Mouse (Mus musculus): Measurements from ENCODE around the gene Pld1. TPM values are rescaled to one million over a fixed set of nuclear protein-coding genes. Genes with fewer than 3 reads are reported as not detected.
"Not testable (repeated sequence)": the region's sequence is repeated elsewhere in the genome, so short reads cannot be mapped to it uniquely, and the experiment has no call there.

Gene Pld1
- polyA plus RNA-seq, 1 experiment = 14.9 TPM

- H3K27me3 ChIP-seq (ENCODE audit: control insufficient read depth, insufficient read depth, low read length) = no peaks in the 10 kb centered on the region
- H3K4me3 ChIP-seq (ENCODE audit: low read depth, low read length) = no peak overlapping the region
- H3K27ac ChIP-seq (ENCODE audit: insufficient read depth, low read depth, low read length) = no peak overlapping the region
- no peaks in the 10 kb centered on the region for H3K36me3 ChIP-seq (ENCODE audit: control insufficient read depth, insufficient read depth, low read length)
- TF ChIP-seq POLR2A (IDR thresholded peaks at IDR 0.05; ENCODE audit: low read depth, low read length) (no peak), CTCF (IDR thresholded peaks at IDR 0.05; ENCODE audit: extremely low read depth, insufficient read length, insufficient replicate concordance, low read depth, low read length) (no peak)
- WGBS = 77% methylated on average over 4 of the region's 4 CpGs
- H3K4me1 ChIP-seq (ENCODE audit: control insufficient read depth, insufficient read depth, insufficient read length, low read length) = no peaks in the 10 kb centered on the region
These were observed 9.3 kb upstream of the Pld1 start for GRCm38 (mm10) chr3:27929219-27929618.

GRCm38 (mm10) chr3:27932391-27932790, 6.1 kb upstream of the Pld1 start:
- WGBS = 86% methylated on average over 5 of the region's 5 CpGs
- no peak overlapping the region for H3K4me3 ChIP-seq (ENCODE audit: low read depth, low read length)
- H3K27me3 ChIP-seq (ENCODE audit: control insufficient read depth, insufficient read depth, low read length) = no peaks in the 10 kb centered on the region
- TF ChIP-seq POLR2A (IDR thresholded peaks at IDR 0.05; ENCODE audit: low read depth, low read length) = no peak
- TF ChIP-seq CTCF (IDR thresholded peaks at IDR 0.05; ENCODE audit: extremely low read depth, insufficient read length, insufficient replicate concordance, low read depth, low read length) = no peak
- H3K4me1 ChIP-seq (ENCODE audit: control insufficient read depth, insufficient read depth, insufficient read length, low read length) = no peaks in the 10 kb centered on the region
- H3K36me3 ChIP-seq (ENCODE audit: control insufficient read depth, insufficient read depth, low read length) = no peaks in the 10 kb centered on the region
- no peak overlapping the region for H3K27ac ChIP-seq (ENCODE audit: insufficient read depth, low read depth, low read length)

- H3K27ac ChIP-seq (ENCODE audit: insufficient read depth, low read depth, low read length) = no peak overlapping the region
- 91% methylated on average over 3 of the region's 3 CpGs for WGBS
- H3K36me3 ChIP-seq (ENCODE audit: control insufficient read depth, insufficient read depth, low read length) = no peaks in the 10 kb centered on the region
- 0 out of 2 replicates have a peak, but pooled peaks cover 2% of the 10 kb centered on the region for H3K4me1 ChIP-seq (ENCODE audit: control insufficient read depth, insufficient read depth, insufficient read length, low read length)
- no peak overlapping the region for H3K4me3 ChIP-seq (ENCODE audit: low read depth, low read length)
- H3K27me3 ChIP-seq (ENCODE audit: control insufficient read depth, insufficient read depth, low read length) = no peaks in the 10 kb centered on the region
- TF ChIP-seq CTCF (IDR thresholded peaks at IDR 0.05; ENCODE audit: extremely low read depth, insufficient read length, insufficient replicate concordance, low read depth, low read length) = no peak
- no peak for TF ChIP-seq POLR2A (IDR thresholded peaks at IDR 0.05; ENCODE audit: low read depth, low read length)
These were observed 2.9 kb upstream of the Pld1 start for GRCm38 (mm10) chr3:27935644-27936043.

GRCm38 (mm10) chr3:27936731-27937130, 1.8 kb upstream of the Pld1 start:
- no peak overlapping the region for H3K4me3 ChIP-seq (ENCODE audit: low read depth, low read length)
- H3K27me3 ChIP-seq (ENCODE audit: control insufficient read depth, insufficient read depth, low read length) = no peaks in the 10 kb centered on the region
- no peak for TF ChIP-seq POLR2A (IDR thresholded peaks at IDR 0.05; ENCODE audit: low read depth, low read length)
- no peak for TF ChIP-seq CTCF (IDR thresholded peaks at IDR 0.05; ENCODE audit: extremely low read depth, insufficient read length, insufficient replicate concordance, low read depth, low read length)
- H3K4me1 ChIP-seq (ENCODE audit: control insufficient read depth, insufficient read depth, insufficient read length, low read length) = 0 out of 2 replicates have a peak, but pooled peaks cover 2% of the 10 kb centered on the region
- WGBS = 80% methylated on average over 5 of the region's 5 CpGs
- H3K36me3 ChIP-seq (ENCODE audit: control insufficient read depth, insufficient read depth, low read length) = no peaks in the 10 kb centered on the region
- H3K27ac ChIP-seq (ENCODE audit: insufficient read depth, low read depth, low read length) = no peak overlapping the region

- H3K4me1 ChIP-seq (ENCODE audit: control insufficient read depth, insufficient read depth, insufficient read length, low read length) = 0 out of 2 replicates have a peak, but pooled peaks cover 2% of the 10 kb centered on the region
- H3K36me3 ChIP-seq (ENCODE audit: control insufficient read depth, insufficient read depth, low read length) = no peaks in the 10 kb centered on the region
- TF ChIP-seq CTCF (IDR thresholded peaks at IDR 0.05; ENCODE audit: extremely low read depth, insufficient read length, insufficient replicate concordance, low read depth, low read length) = no peak
- no peak for TF ChIP-seq POLR2A (IDR thresholded peaks at IDR 0.05; ENCODE audit: low read depth, low read length)
- peak overlapping the region; percentile 86 for H3K27ac ChIP-seq (ENCODE audit: insufficient read depth, low read depth, low read length)
- WGBS = 78% methylated on average over 13 of the region's 13 CpGs
- H3K4me3 ChIP-seq (ENCODE audit: low read depth, low read length) = peak overlapping the region; percentile 85; the same call in 1 of the 2 replicates
- H3K27me3 ChIP-seq (ENCODE audit: control insufficient read depth, insufficient read depth, low read length) = no peaks in the 10 kb centered on the region
These were observed 1.1 kb upstream of the Pld1 start for GRCm38 (mm10) chr3:27937144-27938110.

- Histone ChIP-seq H3K27ac (ENCODE audit: insufficient read depth, low read depth, low read length) (no peak overlapping the region), H3K4me3 (ENCODE audit: low read depth, low read length) (no peak overlapping the region), H3K27me3 (ENCODE audit: control insufficient read depth, insufficient read depth, low read length) (no peaks in the 10 kb centered on the region), H3K4me1 (ENCODE audit: control insufficient read depth, insufficient read depth, insufficient read length, low read length) (0 out of 2 replicates have a peak, but pooled peaks cover 2% of the 10 kb centered on the region), H3K36me3 (ENCODE audit: control insufficient read depth, insufficient read depth, low read length) (no peaks in the 10 kb centered on the region)
- 69% methylated on average over 3 of the region's 3 CpGs for whole genome bisulfite sequencing
- TF ChIP-seq POLR2A (IDR thresholded peaks at IDR 0.05; ENCODE audit: low read depth, low read length) (no peak), CTCF (IDR thresholded peaks at IDR 0.05; ENCODE audit: extremely low read depth, insufficient read length, insufficient replicate concordance, low read depth, low read length) (no peak)
These were observed 3.1 kb downstream of the Pld1 start for GRCm38 (mm10) chr3:27941634-27942033.

- peak overlapping the region; percentile 40 for H3K27ac ChIP-seq (ENCODE audit: insufficient read depth, low read depth, low read length)
- no peak for TF ChIP-seq CTCF (IDR thresholded peaks at IDR 0.05; ENCODE audit: extremely low read depth, insufficient read length, insufficient replicate concordance, low read depth, low read length)
- no peak for TF ChIP-seq POLR2A (IDR thresholded peaks at IDR 0.05; ENCODE audit: low read depth, low read length)
- no peaks in the 10 kb centered on the region; the same call in 1 of the 2 replicates for H3K27me3 ChIP-seq (ENCODE audit: control insufficient read depth, insufficient read depth, low read length)
- 80% methylated on average over 7 of the region's 7 CpGs for WGBS
- H3K4me3 ChIP-seq (ENCODE audit: low read depth, low read length) = no peak overlapping the region
- 0 out of 2 replicates have a peak, but pooled peaks cover 2% of the 10 kb centered on the region for H3K4me1 ChIP-seq (ENCODE audit: control insufficient read depth, insufficient read depth, insufficient read length, low read length)
- H3K36me3 ChIP-seq (ENCODE audit: control insufficient read depth, insufficient read depth, low read length) = no peaks in the 10 kb centered on the region
These were observed 4.5 kb downstream of the Pld1 start for GRCm38 (mm10) chr3:27942991-27943390.

GRCm38 (mm10) chr3:27945397-27945796, 6.9 kb downstream of the Pld1 start:
- H3K27me3 ChIP-seq (ENCODE audit: control insufficient read depth, insufficient read depth, low read length); H3K27ac ChIP-seq (ENCODE audit: insufficient read depth, low read depth, low read length); H3K4me1 ChIP-seq (ENCODE audit: control insufficient read depth, insufficient read depth, insufficient read length, low read length); H3K4me3 ChIP-seq (ENCODE audit: low read depth, low read length); H3K36me3 ChIP-seq (ENCODE audit: control insufficient read depth, insufficient read depth, low read length): not testable (repeated sequence)
- 64% methylated on average over 2 of the region's 2 CpGs for WGBS

Data from small intestine, adult 2 months (tissue).